Mouse (Mus musculus): ENCODE measurements around the gene Immp2l. TPM values are rescaled to one million over a fixed set of nuclear protein-coding genes. Genes with fewer than 3 reads are reported as not detected.

The Immp2l gene
- polyA plus RNA-seq, 1 experiment from 2014 or later = 18.5 TPM

DNA sequence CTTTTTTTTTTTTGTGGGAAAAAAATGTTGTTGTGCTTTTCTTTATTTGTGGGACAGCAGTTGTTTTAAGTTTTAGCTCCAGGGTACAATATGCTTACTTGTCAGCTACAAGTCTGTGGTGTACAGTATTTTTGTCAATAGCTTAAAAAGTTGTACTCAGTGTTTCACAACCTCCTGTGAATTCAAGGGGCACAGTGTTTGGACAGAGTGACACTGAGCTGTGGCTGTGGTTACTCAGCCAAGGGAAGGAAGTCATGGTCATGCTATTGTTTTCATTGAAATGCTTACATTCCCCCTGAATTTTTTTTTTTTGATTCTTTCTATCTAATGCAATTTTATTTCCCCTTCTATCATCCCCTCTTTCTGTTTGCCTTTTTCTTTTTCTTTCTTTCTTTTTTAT lies 159.0 kb downstream of the Immp2l start:
- Histone ChIP-seq H3K4me3 (ENCODE audit: low read depth, low read length) (no peak overlapping the region), H3K9me3 (ENCODE audit: control insufficient read depth, low read depth, low read length) (no peaks in the 10 kb centered on the region), H3K27me3 (ENCODE audit: control insufficient read depth, insufficient read depth, low read length) (no peaks in the 10 kb centered on the region), H3K4me1 (ENCODE audit: control insufficient read depth, insufficient read depth, low read length) (no peaks in the 10 kb centered on the region), H3K36me3 (ENCODE audit: control insufficient read depth, insufficient read depth, low read length) (no peaks in the 10 kb centered on the region), H3K9ac (replicated peaks; ENCODE audit: low read depth, low read length) (no peak overlapping the region), H3K27ac (ENCODE audit: low read length) (no peak overlapping the region), H3K4me2 (replicated peaks; ENCODE audit: low read depth, low read length) (no peak overlapping the region)
- no peak for ATAC-seq (ENCODE audit: insufficient number of reproducible peaks, insufficient read depth, low FRiP score, low read depth)

GRCm38 (mm10) chr12:41185060-41185459 lies 161.2 kb downstream of the Immp2l start:
- ATAC-seq (ENCODE audit: insufficient number of reproducible peaks, insufficient read depth, low FRiP score, low read depth) = no peak
- H3K27ac ChIP-seq (ENCODE audit: low read length) = no peak overlapping the region
- H3K4me3 ChIP-seq (ENCODE audit: low read depth, low read length) = no peak overlapping the region
- no peaks in the 10 kb centered on the region for H3K4me1 ChIP-seq (ENCODE audit: control insufficient read depth, insufficient read depth, low read length)
- no peaks in the 10 kb centered on the region for H3K36me3 ChIP-seq (ENCODE audit: control insufficient read depth, insufficient read depth, low read length)
- H3K4me2 ChIP-seq (replicated peaks; ENCODE audit: low read depth, low read length) = no peak overlapping the region
- no peaks in the 10 kb centered on the region for H3K9me3 ChIP-seq (ENCODE audit: control insufficient read depth, low read depth, low read length)
- WGBS = 63% methylated on average over 4 of the region's 4 CpGs
- no peak overlapping the region for H3K9ac ChIP-seq (replicated peaks; ENCODE audit: low read depth, low read length)
- no peaks in the 10 kb centered on the region for H3K27me3 ChIP-seq (ENCODE audit: control insufficient read depth, insufficient read depth, low read length)

DNA sequence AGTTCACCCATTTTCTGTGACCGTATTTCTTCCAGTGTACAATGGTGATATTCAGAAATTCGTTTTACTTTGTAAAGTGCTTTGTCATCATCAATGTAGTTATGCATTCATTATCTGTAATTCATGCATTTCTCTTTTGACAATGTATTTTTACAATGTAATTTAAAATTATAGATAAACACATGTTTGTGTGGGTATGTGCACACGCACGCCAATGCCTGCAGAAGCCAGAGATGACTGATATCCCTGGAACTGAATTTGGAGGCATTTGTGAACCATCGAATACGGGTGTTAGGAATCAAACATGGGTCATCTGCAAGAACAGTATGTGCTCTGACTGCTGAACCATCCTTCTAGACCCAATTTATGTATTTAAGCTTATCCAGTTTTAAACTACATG lies 161.6 kb downstream of the Immp2l start:
- Histone ChIP-seq H3K4me3 (ENCODE audit: low read depth, low read length) (no peak overlapping the region), H3K9me3 (ENCODE audit: control insufficient read depth, low read depth, low read length) (no peaks in the 10 kb centered on the region), H3K36me3 (ENCODE audit: control insufficient read depth, insufficient read depth, low read length) (no peaks in the 10 kb centered on the region), H3K27ac (ENCODE audit: low read length) (no peak overlapping the region), H3K27me3 (ENCODE audit: control insufficient read depth, insufficient read depth, low read length) (no peaks in the 10 kb centered on the region), H3K4me2 (replicated peaks; ENCODE audit: low read depth, low read length) (no peak overlapping the region), H3K9ac (replicated peaks; ENCODE audit: low read depth, low read length) (no peak overlapping the region), H3K4me1 (ENCODE audit: control insufficient read depth, insufficient read depth, low read length) (no peaks in the 10 kb centered on the region)
- ATAC-seq (ENCODE audit: insufficient number of reproducible peaks, insufficient read depth, low FRiP score, low read depth) = no peak
- 90% methylated on average over 6 of the region's 6 CpGs for WGBS

DNA sequence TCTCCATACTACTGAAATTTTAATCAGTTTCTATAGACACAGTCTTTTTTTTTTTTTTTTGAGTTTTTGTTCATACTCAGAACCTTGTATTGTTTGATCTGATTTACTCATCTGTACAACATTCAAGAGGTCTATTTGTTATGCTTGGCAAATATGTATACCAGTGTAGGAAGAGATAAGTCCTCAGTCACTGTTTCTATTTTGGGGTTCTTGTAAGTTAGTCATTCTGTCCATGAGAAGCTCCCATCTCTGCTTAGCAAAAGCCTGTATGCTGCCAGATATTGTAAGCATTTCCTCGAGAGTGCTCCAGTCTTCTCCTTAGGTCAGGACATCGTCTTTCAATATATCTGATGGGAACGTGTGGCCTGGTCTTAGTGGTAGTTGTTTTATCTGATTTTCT lies 168.9 kb downstream of the Immp2l start:
- H3K4me2 ChIP-seq (replicated peaks; ENCODE audit: low read depth, low read length) = no peak overlapping the region
- no peak for ATAC-seq (ENCODE audit: insufficient number of reproducible peaks, insufficient read depth, low FRiP score, low read depth)
- H3K4me3 ChIP-seq (ENCODE audit: low read depth, low read length) = no peak overlapping the region

GRCm38 (mm10) chr12:41196374-41196773 lies 172.5 kb downstream of the Immp2l start:
- H3K4me2 ChIP-seq (replicated peaks; ENCODE audit: low read depth, low read length) = no peak overlapping the region
- H3K9ac ChIP-seq (replicated peaks; ENCODE audit: low read depth, low read length) = no peak overlapping the region
- WGBS = 86% methylated on average over 2 of the region's 2 CpGs
- H3K4me1 ChIP-seq (ENCODE audit: control insufficient read depth, insufficient read depth, low read length) = no peaks in the 10 kb centered on the region
- no peak for ATAC-seq (ENCODE audit: insufficient number of reproducible peaks, insufficient read depth, low FRiP score, low read depth)
- H3K9me3 ChIP-seq (ENCODE audit: control insufficient read depth, low read depth, low read length) = no peaks in the 10 kb centered on the region
- no peak overlapping the region for H3K27ac ChIP-seq (ENCODE audit: low read length)
- no peaks in the 10 kb centered on the region for H3K27me3 ChIP-seq (ENCODE audit: control insufficient read depth, insufficient read depth, low read length)
- H3K36me3 ChIP-seq (ENCODE audit: control insufficient read depth, insufficient read depth, low read length) = no peaks in the 10 kb centered on the region
- no peak overlapping the region for H3K4me3 ChIP-seq (ENCODE audit: low read depth, low read length)

More for the DNA sequence above, 168.9 kb downstream of the Immp2l start:
- Histone ChIP-seq H3K36me3 (ENCODE audit: control insufficient read depth, insufficient read depth, low read length) (no peaks in the 10 kb centered on the region), H3K27ac (ENCODE audit: low read length) (no peak overlapping the region), H3K4me1 (ENCODE audit: control insufficient read depth, insufficient read depth, low read length) (no peaks in the 10 kb centered on the region), H3K27me3 (ENCODE audit: control insufficient read depth, insufficient read depth, low read length) (no peaks in the 10 kb centered on the region), H3K9me3 (ENCODE audit: control insufficient read depth, low read depth, low read length) (no peaks in the 10 kb centered on the region), H3K9ac (replicated peaks; ENCODE audit: low read depth, low read length) (no peak overlapping the region)
- WGBS = 46% methylated on average over 3 of the region's 3 CpGs

DNA sequence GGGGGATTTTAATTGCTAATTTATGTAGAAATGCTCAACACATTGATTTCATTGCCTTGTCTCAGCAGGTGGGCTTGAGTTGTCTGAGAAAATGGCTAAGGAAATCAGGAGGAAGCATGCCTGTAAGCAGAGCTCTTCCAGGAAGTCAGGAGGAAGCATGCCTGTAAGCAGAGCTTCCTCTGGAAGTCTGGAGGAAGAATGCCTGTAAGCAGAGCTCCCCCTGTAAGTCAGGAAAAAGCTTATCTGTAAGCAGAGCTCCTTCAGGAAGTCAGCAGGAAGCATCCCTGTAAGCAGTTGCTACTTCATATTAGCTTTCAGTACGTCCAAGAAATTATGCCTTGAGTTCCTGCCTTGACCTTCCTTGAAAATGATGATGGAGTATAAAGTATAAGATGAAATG lies 191.3 kb downstream of the Immp2l start:
- Histone ChIP-seq H3K4me3 (ENCODE audit: low read depth, low read length) (no peak overlapping the region), H3K36me3 (ENCODE audit: control insufficient read depth, insufficient read depth, low read length) (no peaks in the 10 kb centered on the region), H3K4me1 (ENCODE audit: control insufficient read depth, insufficient read depth, low read length) (no peaks in the 10 kb centered on the region), H3K9me3 (ENCODE audit: control insufficient read depth, low read depth, low read length) (no peaks in the 10 kb centered on the region), H3K9ac (replicated peaks; ENCODE audit: low read depth, low read length) (no peak overlapping the region), H3K4me2 (replicated peaks; ENCODE audit: low read depth, low read length) (no peak overlapping the region), H3K27me3 (ENCODE audit: control insufficient read depth, insufficient read depth, low read length) (no peaks in the 10 kb centered on the region), H3K27ac (ENCODE audit: low read length) (no peak overlapping the region)
- no peak for ATAC-seq (ENCODE audit: insufficient number of reproducible peaks, insufficient read depth, low FRiP score, low read depth)
- 32% methylated on average over 1 of the region's 1 CpGs for WGBS

DNA sequence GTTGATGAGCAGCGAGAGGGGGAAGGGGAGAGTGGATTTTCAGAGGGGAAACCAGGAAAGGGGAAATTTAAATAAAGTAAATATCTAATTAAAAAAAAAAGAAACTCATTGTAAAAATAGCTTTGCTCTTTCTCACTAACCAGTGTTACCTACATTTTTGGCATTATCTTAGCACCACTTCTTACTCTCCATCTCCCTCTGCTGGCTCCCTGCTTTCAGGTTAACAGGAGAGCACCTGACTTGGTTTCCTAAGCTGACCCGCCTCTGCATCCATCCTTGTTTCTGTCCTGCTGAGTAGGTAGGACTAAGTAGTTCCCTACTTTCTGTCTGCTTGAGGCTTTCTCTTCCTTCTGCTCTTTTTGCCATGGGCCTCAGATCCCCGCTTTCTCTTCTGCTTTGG lies 198.0 kb downstream of the Immp2l start:
- Histone ChIP-seq H3K27ac (ENCODE audit: low read length) (no peak overlapping the region), H3K27me3 (ENCODE audit: control insufficient read depth, insufficient read depth, low read length) (no peaks in the 10 kb centered on the region), H3K4me3 (ENCODE audit: low read depth, low read length) (no peak overlapping the region), H3K4me2 (replicated peaks; ENCODE audit: low read depth, low read length) (no peak overlapping the region), H3K4me1 (ENCODE audit: control insufficient read depth, insufficient read depth, low read length) (no peaks in the 10 kb centered on the region), H3K36me3 (ENCODE audit: control insufficient read depth, insufficient read depth, low read length) (no peaks in the 10 kb centered on the region), H3K9me3 (ENCODE audit: control insufficient read depth, low read depth, low read length) (no peaks in the 10 kb centered on the region), H3K9ac (replicated peaks; ENCODE audit: low read depth, low read length) (no peak overlapping the region)
- 73% methylated on average over 3 of the region's 3 CpGs for WGBS
- ATAC-seq (ENCODE audit: insufficient number of reproducible peaks, insufficient read depth, low FRiP score, low read depth) = no peak

DNA sequence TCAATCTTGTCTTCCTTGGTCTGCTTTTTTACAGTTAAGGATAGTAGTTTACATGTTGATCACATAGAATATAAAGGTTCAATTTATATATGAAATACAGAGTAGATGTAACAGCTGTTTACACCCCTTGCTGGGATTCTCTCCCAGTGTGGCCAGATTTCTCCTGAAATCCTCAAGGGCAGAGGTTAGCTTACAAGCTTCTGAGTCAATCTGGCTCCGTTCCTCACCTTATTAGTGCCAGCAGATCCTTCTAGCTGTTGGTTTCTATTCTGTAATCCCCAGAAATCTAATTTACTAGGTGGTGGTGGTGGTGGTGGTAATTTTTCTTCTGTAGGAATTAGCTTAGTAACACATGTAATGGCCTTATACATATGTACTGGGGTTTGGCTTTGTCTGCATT lies 199.8 kb downstream of the Immp2l start:
- Histone ChIP-seq H3K9ac (replicated peaks; ENCODE audit: low read depth, low read length) (no peak overlapping the region), H3K4me1 (ENCODE audit: control insufficient read depth, insufficient read depth, low read length) (no peaks in the 10 kb centered on the region), H3K27me3 (ENCODE audit: control insufficient read depth, insufficient read depth, low read length) (no peaks in the 10 kb centered on the region), H3K4me2 (replicated peaks; ENCODE audit: low read depth, low read length) (no peak overlapping the region), H3K4me3 (ENCODE audit: low read depth, low read length) (no peak overlapping the region), H3K36me3 (ENCODE audit: control insufficient read depth, insufficient read depth, low read length) (no peaks in the 10 kb centered on the region), H3K27ac (ENCODE audit: low read length) (no peak overlapping the region), H3K9me3 (ENCODE audit: control insufficient read depth, low read depth, low read length) (no peaks in the 10 kb centered on the region)
- ATAC-seq (ENCODE audit: insufficient number of reproducible peaks, insufficient read depth, low FRiP score, low read depth) = no peak
- 75% methylated on average over 1 of the region's 1 CpGs for WGBS

- H3K9me3 ChIP-seq (ENCODE audit: control insufficient read depth, low read depth, low read length) = no peaks in the 10 kb centered on the region
- no peaks in the 10 kb centered on the region for H3K27me3 ChIP-seq (ENCODE audit: control insufficient read depth, insufficient read depth, low read length)
- no peak overlapping the region for H3K9ac ChIP-seq (replicated peaks; ENCODE audit: low read depth, low read length)
- no peaks in the 10 kb centered on the region for H3K4me1 ChIP-seq (ENCODE audit: control insufficient read depth, insufficient read depth, low read length)
- no peak overlapping the region for H3K4me2 ChIP-seq (replicated peaks; ENCODE audit: low read depth, low read length)
- H3K27ac ChIP-seq (ENCODE audit: low read length) = no peak overlapping the region
- no peaks in the 10 kb centered on the region for H3K36me3 ChIP-seq (ENCODE audit: control insufficient read depth, insufficient read depth, low read length)
- WGBS = 86% methylated on average over 4 of the region's 4 CpGs
- H3K4me3 ChIP-seq (ENCODE audit: low read depth, low read length) = no peak overlapping the region
- no peak for ATAC-seq (ENCODE audit: insufficient number of reproducible peaks, insufficient read depth, low FRiP score, low read depth)
Measured at GRCm38 (mm10) chr12:41224538-41224937, 200.6 kb downstream of the Immp2l start.

Data from stomach, embryonic 14.5 days (tissue).